Mouse (Mus musculus) cerebellum, adult 2 months (tissue): ENCODE data around the gene Cachd1.

Source experiments
- CTCF ChIP-seq: fragments of 200-500 bp; IDR thresholded peaks from 2 replicates; pipeline ENCODE4 v1.5.1; 2011; ENCODE audit warnings: low read depth, mild to moderate bottlenecking, control low read depth, low read length, moderate library complexity, borderline replicate concordance; ENCODE audit not compliant: insufficient read depth
- POLR2A ChIP-seq: fragments of 200-500 bp; IDR thresholded peaks from 2 replicates; pipeline ENCODE4 v1.6.1; 2011; ENCODE audit warnings: low read length, control low read depth, borderline replicate concordance; ENCODE audit not compliant: insufficient read depth

- no peak for TF ChIP-seq CTCF
- no peak for TF ChIP-seq POLR2A
These were observed 103.6 kb downstream of the Cachd1 start for GRCm38 (mm10) chr4:100880075-100880474.
